Mouse (Mus musculus) embryonic facial prominence, embryonic 14.5 days (tissue): ENCODE measurements around the gene Ap4b1. TPM values are rescaled to one million over a fixed set of nuclear protein-coding genes. Genes with fewer than 3 reads are reported as not detected.

ENCODE experiments used
- ATAC-seq: fragments of 200-750 bp; cut with Nextera tagmentation; 2 replicates; pipeline ENCODE4 v1.8.0; 2017; ENCODE audit warnings: low read depth, moderate number of reproducible peaks, moderate TSS enrichment
- DNase-seq: peaks from one replicate; pipeline ENCODE4 v3.0.0-alpha.2; 2015; ENCODE audit warnings: low spot score
- H3K27ac ChIP-seq: fragments of 300-500 bp; sonication (generic); replicated peaks from 2 replicates; pipeline ENCODE4 v1.5.1; 2014; ENCODE audit warnings: low read depth, mild to moderate bottlenecking, low read length, moderate library complexity
- H3K27me3 ChIP-seq: fragments of 300-500 bp; sonication (generic); replicated peaks from 2 replicates; pipeline ENCODE4 v1.6.1; 2014; ENCODE audit warnings: low read length; ENCODE audit not compliant: control insufficient read depth, insufficient read depth
- H3K36me3 ChIP-seq: fragments of 300-500 bp; sonication (generic); 2 replicates; pipeline ENCODE4 v1.6.1; 2014; ENCODE audit warnings: low read length, mixed read lengths; ENCODE audit not compliant: control insufficient read depth, insufficient read depth
- H3K4me1 ChIP-seq: fragments of 300-500 bp; sonication (generic); 2 replicates; pipeline ENCODE4 v1.6.1; 2014; ENCODE audit warnings: antibody characterized with exemption, low read length; ENCODE audit not compliant: control insufficient read depth, insufficient read depth
- H3K4me2 ChIP-seq: fragments of 300-500 bp; sonication (generic); 2 replicates; pipeline ENCODE4 v1.6.1; 2014; ENCODE audit warnings: low read depth, mild to moderate bottlenecking, low read length, moderate library complexity, mixed read lengths
- H3K4me3 ChIP-seq: fragments of 300-500 bp; sonication (generic); 2 replicates; pipeline ENCODE4 v1.5.1; 2014; ENCODE audit warnings: low read depth, mild to moderate bottlenecking, low read length
- H3K9ac ChIP-seq: fragments of 300-500 bp; sonication (generic); 2 replicates; pipeline ENCODE4 v1.6.1; 2014; ENCODE audit warnings: low read depth, mild to moderate bottlenecking, low read length, moderate library complexity, mixed read lengths
- H3K9me3 ChIP-seq: fragments of 300-500 bp; sonication (generic); 2 replicates; pipeline ENCODE4 v1.6.1; 2016; ENCODE audit warnings: low read length; ENCODE audit not compliant: control insufficient read depth
- WGBS: fragments of 180-500 bp; shearing (Covaris S2); extraction: QIAGEN DNeasy Blood & Tissue Kit; methylation state at CpG from one replicate; pipeline ENCODE4 v1.1.7; 2014; 5-methylcytosine and 5-hydroxymethylcytosine counted together
- polyA plus RNA-seq: library from polyadenylated mRNA; unstranded; fragments of >200 nt; fragmentation: Nextera tagmentation; extraction: Ambion mirVana; gene quantifications from 2 replicates; pipeline ENCODE4 v1.2.1, GENCODE M21; 2014

Ap4b1 gene
- polyA plus RNA-seq, 1 experiment from 2014 or later = 23.9 TPM

DNA sequence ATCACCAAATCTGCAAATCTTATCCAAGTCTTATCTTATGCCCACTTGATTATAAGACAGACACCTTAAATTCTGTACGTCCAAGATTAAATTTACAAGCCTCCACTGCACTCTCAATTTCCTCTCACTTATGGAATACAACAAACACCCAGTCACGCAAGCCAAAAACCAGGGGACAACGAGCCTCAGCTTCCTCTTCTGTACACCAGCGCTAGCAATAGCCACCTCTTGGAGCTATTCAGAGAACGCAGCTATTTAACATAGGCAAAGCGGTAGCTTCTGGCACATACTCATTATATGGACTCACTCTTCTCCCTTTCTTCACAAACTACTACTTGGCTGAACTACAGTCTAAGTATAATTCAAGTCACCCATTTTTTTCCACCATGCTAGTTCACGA is 30.1 kb upstream of the Ap4b1 start:
- Histone ChIP-seq H3K9ac (no peak overlapping the region), H3K36me3 (peaks cover 27% of the 10 kb centered on the region), H3K4me1 (no peaks in the 10 kb centered on the region), H3K9me3 (no peaks in the 10 kb centered on the region), H3K4me3 (no peak overlapping the region), H3K27ac (no peak overlapping the region), H3K4me2 (no peak overlapping the region), H3K27me3 (no peaks in the 10 kb centered on the region)
- ATAC-seq (no peak), DNase-seq (no peak)
- WGBS = 89% methylated on average over 7 of the region's 7 CpGs

GRCm38 (mm10) chr3:103780271-103780670 is 29.0 kb upstream of the Ap4b1 start:
- DNase-seq (no peak), ATAC-seq (no peak)
- Histone ChIP-seq H3K4me2 (no peak overlapping the region), H3K9ac (no peak overlapping the region), H3K36me3 (peaks cover 27% of the 10 kb centered on the region), H3K4me1 (no peaks in the 10 kb centered on the region), H3K4me3 (no peak overlapping the region), H3K9me3 (no peaks in the 10 kb centered on the region), H3K27ac (no peak overlapping the region), H3K27me3 (no peaks in the 10 kb centered on the region)
- WGBS = 81% methylated on average over 3 of the region's 3 CpGs

- DNase-seq (no peak), ATAC-seq (no peak)
- Histone ChIP-seq H3K36me3 (peaks cover 23% of the 10 kb centered on the region), H3K27ac (no peak overlapping the region), H3K4me2 (no peak overlapping the region), H3K4me3 (no peak overlapping the region), H3K4me1 (no peaks in the 10 kb centered on the region), H3K9me3 (no peaks in the 10 kb centered on the region), H3K9ac (no peak overlapping the region), H3K27me3 (no peaks in the 10 kb centered on the region)
- WGBS = 75% methylated on average over 5 of the region's 5 CpGs
Observed at GRCm38 (mm10) chr3:103780777-103781176, 28.5 kb upstream of the Ap4b1 start.

DNA sequence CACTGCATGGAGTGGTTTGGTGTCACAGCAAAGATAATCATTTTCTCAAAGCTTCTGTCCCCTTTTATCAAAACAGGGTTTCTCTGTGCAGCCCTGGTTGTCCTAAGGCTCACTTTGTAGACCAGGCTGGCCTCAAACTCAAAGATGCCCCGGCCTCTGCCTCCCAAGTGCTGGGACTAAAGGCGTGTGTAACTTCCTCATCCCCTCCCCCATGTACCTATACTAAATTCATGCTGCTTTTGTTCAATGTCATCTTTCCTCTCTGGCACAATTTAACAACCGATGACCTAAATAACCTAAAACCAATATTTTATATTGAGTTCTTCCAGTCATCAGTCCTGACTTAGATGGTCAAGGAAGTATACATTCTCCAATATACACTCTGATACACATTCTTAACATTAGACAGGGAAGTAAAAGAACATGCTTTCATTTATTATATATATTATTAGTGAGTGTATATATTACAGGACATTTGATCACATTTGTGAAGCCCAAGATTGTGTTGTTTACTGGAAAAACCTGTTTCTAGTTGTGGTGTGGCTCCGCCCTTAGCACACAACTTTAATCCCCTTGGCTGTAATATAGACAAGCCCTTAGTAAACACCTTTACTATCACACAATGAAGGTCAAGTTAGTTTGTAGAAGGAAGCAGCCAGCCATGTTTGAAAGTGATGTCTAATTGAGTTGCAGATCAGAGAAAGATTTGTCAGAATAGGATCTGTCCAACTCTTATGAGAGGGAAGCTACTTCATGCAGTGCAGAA is 26.3 kb upstream of the Ap4b1 start:
- ATAC-seq = peak; percentile 30; the same call in 1 of the 2 replicates
- no peaks in the 10 kb centered on the region for H3K4me1 ChIP-seq
- no peak overlapping the region for H3K27ac ChIP-seq
- 82% methylated on average over 4 of the region's 4 CpGs for WGBS
- no peak overlapping the region for H3K4me3 ChIP-seq
- no peaks in the 10 kb centered on the region for H3K9me3 ChIP-seq
- no peak overlapping the region for H3K4me2 ChIP-seq
- H3K9ac ChIP-seq = no peak overlapping the region
- H3K36me3 ChIP-seq = peaks cover 5% of the 10 kb centered on the region; the same call in 1 of the 2 replicates
- DNase-seq = no peak
- H3K27me3 ChIP-seq = no peaks in the 10 kb centered on the region

GRCm38 (mm10) chr3:103787225-103787624 is 22.1 kb upstream of the Ap4b1 start:
- H3K4me2 ChIP-seq = no peak overlapping the region
- no peaks in the 10 kb centered on the region for H3K27me3 ChIP-seq
- no peaks in the 10 kb centered on the region for H3K36me3 ChIP-seq
- no peaks in the 10 kb centered on the region for H3K9me3 ChIP-seq
- no peak overlapping the region for H3K9ac ChIP-seq
- DNase-seq (peak; percentile 37), ATAC-seq (no peak)
- 66% methylated on average over 7 of the region's 7 CpGs for WGBS
- H3K4me1 ChIP-seq = peaks cover 8% of the 10 kb centered on the region; the same call in 1 of the 2 replicates
- H3K27ac ChIP-seq = no peak overlapping the region
- H3K4me3 ChIP-seq = no peak overlapping the region

GRCm38 (mm10) chr3:103789096-103789495 is 20.2 kb upstream of the Ap4b1 start:
- DNase-seq = peak; percentile 12
- Histone ChIP-seq H3K27ac (peak overlapping the region; percentile 88), H3K4me3 (peak overlapping the region; percentile 95; the same call in 1 of the 2 replicates), H3K27me3 (no peaks in the 10 kb centered on the region), H3K4me2 (peak overlapping the region; percentile 92), H3K9me3 (no peaks in the 10 kb centered on the region), H3K36me3 (no peaks in the 10 kb centered on the region), H3K9ac (no peak overlapping the region), H3K4me1 (peaks cover 8% of the 10 kb centered on the region; the same call in 1 of the 2 replicates)
- 77% methylated on average over 7 of the region's 7 CpGs for WGBS
- ATAC-seq = no peak

DNA sequence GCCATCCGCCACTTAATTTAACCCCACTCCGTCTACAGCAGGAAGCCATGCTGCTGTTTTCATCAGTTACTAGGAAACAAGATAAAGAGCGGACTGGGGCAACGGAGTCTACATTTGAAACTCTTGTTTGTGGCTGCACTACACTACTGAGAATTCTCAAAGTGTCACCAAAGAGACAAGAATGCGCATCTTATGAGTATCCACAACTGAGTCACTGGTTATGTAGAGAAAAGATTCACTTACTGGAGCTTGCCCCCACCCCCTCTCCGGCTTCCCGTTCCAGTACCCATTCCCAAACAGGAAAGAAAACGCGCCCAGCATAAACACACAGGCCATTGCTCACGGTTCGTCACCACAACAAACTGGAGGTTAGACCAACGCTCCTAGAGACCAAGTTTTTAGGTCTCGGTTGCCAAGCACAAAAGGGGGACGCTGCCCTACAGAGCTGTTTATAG is 19.4 kb upstream of the Ap4b1 start:
- Histone ChIP-seq H3K36me3 (no peaks in the 10 kb centered on the region), H3K9me3 (no peaks in the 10 kb centered on the region), H3K9ac (peak overlapping the region; percentile 96), H3K4me2 (peak overlapping the region; percentile 92), H3K4me3 (peak overlapping the region; percentile 95), H3K27ac (peak overlapping the region; percentile 88), H3K27me3 (no peaks in the 10 kb centered on the region), H3K4me1 (peaks cover 8% of the 10 kb centered on the region; the same call in 1 of the 2 replicates)
- no peak for ATAC-seq
- 2% methylated on average over 14 of the region's 14 CpGs for WGBS
- peak; percentile 54 for DNase-seq

- no peaks in the 10 kb centered on the region for H3K9me3 ChIP-seq
- peak overlapping the region; percentile 95 for H3K4me3 ChIP-seq
- WGBS = under 1% methylated on average over 27 of the region's 61 CpGs
- peak overlapping the region; percentile 96 for H3K9ac ChIP-seq
- H3K4me2 ChIP-seq = peak overlapping the region; percentile 92
- no peaks in the 10 kb centered on the region for H3K27me3 ChIP-seq
- peaks cover 8% of the 10 kb centered on the region; the same call in 1 of the 2 replicates for H3K4me1 ChIP-seq
- DNase-seq (peak; percentile 13), ATAC-seq (peak; percentile 78)
- H3K27ac ChIP-seq = peak overlapping the region; percentile 88
- H3K36me3 ChIP-seq = no peaks in the 10 kb centered on the region
Observed at GRCm38 (mm10) chr3:103790346-103791145, 18.8 kb upstream of the Ap4b1 start.
